Comparison of ENCODE assay signal across 13 mouse cellular contexts in genomic region chr10:42134759-42135702, GRCm38 (mm10).
DNase-seq lines count a peak whose midpoint lies in the region; ATAC-seq and TF ChIP-seq lines count a peak whose summit lies in the region.
"Had no signal": no experiment of that assay in that cellular context is flagged by ENCODE, and none has a peak within 500 bp of the region (broad histone marks: within the 10 kb centered on the region; RNA-seq: fewer than 3 reads in every experiment).

No protein-coding gene starts in this region.

- ATAC-seq in embryonic facial prominence, embryonic 14.5 days (ENCODE audit: low read depth): 0 out of 2 replicates have a peak, but pooled peaks have one; percentile 30
- ATAC-seq in lung, embryonic 15.5 days (ENCODE audit: borderline replicate concordance, extremely low read depth, low FRiP score, low TSS enrichment): peak; percentile 59
- peak; percentile 43 for ATAC-seq in stomach, postnatal 0 days (ENCODE audit: low FRiP score, low TSS enrichment)

- H3K4me1 ChIP-seq in kidney, adult 2 months (ENCODE audit: control insufficient read depth, insufficient read depth, low read length): no peaks in the 10 kb centered on the region
- no peaks in the 10 kb centered on the region for H3K4me1 ChIP-seq in embryonic facial prominence, embryonic 14.5 days (ENCODE audit: control insufficient read depth, insufficient read depth, low read length)
- peaks cover 9% of the 10 kb centered on the region for H3K4me1 ChIP-seq in lung, embryonic 15.5 days
- no peaks in the 10 kb centered on the region for H3K4me1 ChIP-seq in stomach, postnatal 0 days (replicated peaks; ENCODE audit: control insufficient read depth, insufficient read depth)

- H3K9ac ChIP-seq in embryonic facial prominence, embryonic 14.5 days (ENCODE audit: low read depth, low read length): no peak overlapping the region
- H3K9ac ChIP-seq in lung, embryonic 15.5 days: no peak overlapping the region
- no peak overlapping the region for H3K9ac ChIP-seq in stomach, postnatal 0 days (ENCODE audit: low read length)
- H3K9ac ChIP-seq: hindbrain, embryonic 14.5 days; liver, embryonic 14.5 days had no signal

- DNase-seq in kidney, adult 2 months: peak; percentile 26
- DNase-seq in kidney, postnatal 10 days: no peak
- peak; percentile 35 for DNase-seq in embryonic facial prominence, embryonic 14.5 days (ENCODE audit: low spot score)
- DNase-seq in stomach, postnatal 0 days (ENCODE audit: low spot score): no peak
- DNase-seq in heart, postnatal 36 days: no peak
- DNase-seq in frontal cortex, postnatal 36 days (ENCODE audit: low spot score in 2 of 2): no peak
- DNase-seq: cerebellum, adult 11-12 months; left cerebral cortex, postnatal 4 days; thymus, adult 18-20 months had no signal

- H3K27me3 ChIP-seq in kidney, adult 2 months (replicated peaks; ENCODE audit: control insufficient read depth, insufficient read depth, low read length): no peaks in the 10 kb centered on the region
- H3K27me3 ChIP-seq in embryonic facial prominence, embryonic 14.5 days (replicated peaks; ENCODE audit: control insufficient read depth, insufficient read depth, low read length): no peaks in the 10 kb centered on the region
- no peaks in the 10 kb centered on the region for H3K27me3 ChIP-seq in lung, embryonic 15.5 days
- no peaks in the 10 kb centered on the region for H3K27me3 ChIP-seq in stomach, postnatal 0 days (ENCODE audit: control insufficient read depth, insufficient read depth, low read length)

- TF ChIP-seq EP300 in stomach, postnatal 0 days (optimal IDR thresholded peaks at IDR 0.05): no peak

- no peak overlapping the region for H3K4me2 ChIP-seq in embryonic facial prominence, embryonic 14.5 days (ENCODE audit: low read depth, low read length)
- H3K4me2 ChIP-seq in lung, embryonic 15.5 days: no peak overlapping the region
- H3K4me2 ChIP-seq in stomach, postnatal 0 days (replicated peaks; ENCODE audit: low read depth): no peak overlapping the region
- H3K4me2 ChIP-seq: hindbrain, embryonic 14.5 days had no signal

- H3K9me3 ChIP-seq in embryonic facial prominence, embryonic 14.5 days (ENCODE audit: control insufficient read depth, low read length): no peaks in the 10 kb centered on the region
- H3K9me3 ChIP-seq in lung, embryonic 15.5 days: no peaks in the 10 kb centered on the region
- no peaks in the 10 kb centered on the region for H3K9me3 ChIP-seq in stomach, postnatal 0 days (ENCODE audit: control insufficient read depth, low read length)

- H3K36me3 ChIP-seq in kidney, adult 2 months (ENCODE audit: control insufficient read depth, insufficient read depth, low read length): no peaks in the 10 kb centered on the region
- H3K36me3 ChIP-seq in embryonic facial prominence, embryonic 14.5 days (ENCODE audit: control insufficient read depth, insufficient read depth, low read length): no peaks in the 10 kb centered on the region
- no peaks in the 10 kb centered on the region for H3K36me3 ChIP-seq in lung, embryonic 15.5 days
- H3K36me3 ChIP-seq in stomach, postnatal 0 days (ENCODE audit: control insufficient read depth, insufficient read depth, low read length): no peaks in the 10 kb centered on the region

- TF ChIP-seq POLR2A in kidney, adult 2 months (IDR thresholded peaks at IDR 0.05; ENCODE audit: low read depth, low read length): no peak

- no peak overlapping the region for H3K27ac ChIP-seq in kidney, adult 2 months (ENCODE audit: insufficient read depth, low read depth, low read length)
- no peak overlapping the region for H3K27ac ChIP-seq in embryonic facial prominence, embryonic 14.5 days (replicated peaks; ENCODE audit: low read depth, low read length)
- peak overlapping the region; percentile 73 for H3K27ac ChIP-seq in lung, embryonic 15.5 days
- 0 out of 2 replicates have a peak overlapping the region, but pooled peaks have one; percentile 50 for H3K27ac ChIP-seq in stomach, postnatal 0 days (replicated peaks)
- H3K27ac ChIP-seq: hindbrain, embryonic 14.5 days; kidney, postnatal 0 days; liver, embryonic 14.5 days had no signal

- intact Hi-C loops in heart, postnatal 36 days (cut with DNase I): no loop called here

- TF ChIP-seq CTCF in kidney, adult 2 months (conservative IDR thresholded peaks at IDR 0.05; ENCODE audit: insufficient read depth, insufficient read length, low read depth, low read length): no peak
- TF ChIP-seq CTCF in stomach, postnatal 0 days (IDR thresholded peaks at IDR 0.05; ENCODE audit: low read depth): no peak

- H3K4me3 ChIP-seq in kidney, adult 2 months (ENCODE audit: insufficient read depth, low read depth, low read length): no peak overlapping the region
- H3K4me3 ChIP-seq in embryonic facial prominence, embryonic 14.5 days (ENCODE audit: low read depth, low read length): no peak overlapping the region
- H3K4me3 ChIP-seq in lung, embryonic 15.5 days: no peak overlapping the region
- H3K4me3 ChIP-seq in stomach, postnatal 0 days (ENCODE audit: low read depth, low read length): no peak overlapping the region

- 81% methylated on average over 14 of the region's 14 CpGs for WGBS in kidney, adult 2 months
- 71% methylated on average over 14 of the region's 14 CpGs for WGBS in embryonic facial prominence, embryonic 14.5 days
- WGBS in lung, embryonic 15.5 days: 51% methylated on average over 14 of the region's 14 CpGs
- WGBS in stomach, postnatal 0 days: 57% methylated on average over 14 of the region's 14 CpGs

Comparison
In these comparisons a context has a peak if more than half of its experiments do, and no peak if none do; other contexts are left out.
1. DNase-seq: peak in kidney, adult 2 months (single experiment) and embryonic facial prominence, embryonic 14.5 days (single experiment); none in kidney, postnatal 10 days (single experiment), stomach, postnatal 0 days (single experiment), heart, postnatal 36 days (0 of 2) and frontal cortex, postnatal 36 days (0 of 2).
2. H3K27ac ChIP-seq: peak in lung, embryonic 15.5 days (single experiment) and stomach, postnatal 0 days (single experiment); none in kidney, adult 2 months (single experiment) and embryonic facial prominence, embryonic 14.5 days (single experiment).
3. Peak in every context shown above with its lines, with median percentiles within 50 percentile points of each other: ATAC-seq.